Mouse (Mus musculus) skeletal muscle tissue, adult 2 months (tissue): ENCODE measurements around the gene Lipe.
"Not testable (repeated sequence)": the region's sequence is repeated elsewhere in the genome, so short reads cannot be mapped to it uniquely, and the experiment has no call there.

ENCODE experiments used
- DNase-seq: peaks from one replicate; pipeline ENCODE4 v3.0.0-alpha.2; 2012; ENCODE audit warnings: low read depth, low spot score

Gene Lipe

DNA sequence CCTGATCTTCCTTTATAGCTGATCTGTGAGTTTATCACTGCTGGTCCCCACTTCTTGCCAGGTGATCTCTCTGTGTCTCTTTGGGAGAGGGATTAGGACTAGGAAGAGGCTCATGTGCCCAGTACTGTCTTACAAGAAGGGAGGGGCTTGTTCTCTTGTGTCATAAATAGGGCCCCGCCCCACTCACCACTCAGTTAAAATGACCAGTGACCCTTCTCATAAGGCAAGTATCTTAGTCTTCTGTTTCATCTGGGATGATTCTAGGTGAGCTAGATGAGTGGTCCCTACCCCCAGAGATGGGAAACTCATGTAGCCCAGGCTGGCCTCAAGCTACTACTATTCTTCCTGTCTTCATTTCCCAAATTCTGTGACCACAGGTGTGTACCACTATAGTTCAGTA is at the start of gene Lipe:
Lipe (minus strand) TSS at position 101 of the 400 bp plus-strand sequence.
- DNase-seq = no peak

DNA sequence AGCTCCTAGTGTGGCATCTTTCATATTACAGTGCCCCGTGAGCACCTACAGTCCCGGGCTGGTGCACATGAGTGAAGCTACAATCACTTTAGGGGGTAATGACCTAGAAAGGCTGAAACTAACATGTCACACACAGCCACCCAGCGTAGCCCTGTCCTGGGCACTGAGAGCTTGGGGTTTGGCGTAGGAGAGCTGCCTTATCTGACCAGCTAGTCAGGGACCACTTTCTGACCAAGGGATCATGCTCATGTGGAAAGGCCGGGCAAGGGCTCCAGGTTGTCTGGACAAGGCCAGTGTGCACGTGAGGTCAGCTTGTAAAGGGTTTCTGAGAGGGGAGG is 42.3 kb upstream of the Lipe start:
- no peak for DNase-seq

DNA sequence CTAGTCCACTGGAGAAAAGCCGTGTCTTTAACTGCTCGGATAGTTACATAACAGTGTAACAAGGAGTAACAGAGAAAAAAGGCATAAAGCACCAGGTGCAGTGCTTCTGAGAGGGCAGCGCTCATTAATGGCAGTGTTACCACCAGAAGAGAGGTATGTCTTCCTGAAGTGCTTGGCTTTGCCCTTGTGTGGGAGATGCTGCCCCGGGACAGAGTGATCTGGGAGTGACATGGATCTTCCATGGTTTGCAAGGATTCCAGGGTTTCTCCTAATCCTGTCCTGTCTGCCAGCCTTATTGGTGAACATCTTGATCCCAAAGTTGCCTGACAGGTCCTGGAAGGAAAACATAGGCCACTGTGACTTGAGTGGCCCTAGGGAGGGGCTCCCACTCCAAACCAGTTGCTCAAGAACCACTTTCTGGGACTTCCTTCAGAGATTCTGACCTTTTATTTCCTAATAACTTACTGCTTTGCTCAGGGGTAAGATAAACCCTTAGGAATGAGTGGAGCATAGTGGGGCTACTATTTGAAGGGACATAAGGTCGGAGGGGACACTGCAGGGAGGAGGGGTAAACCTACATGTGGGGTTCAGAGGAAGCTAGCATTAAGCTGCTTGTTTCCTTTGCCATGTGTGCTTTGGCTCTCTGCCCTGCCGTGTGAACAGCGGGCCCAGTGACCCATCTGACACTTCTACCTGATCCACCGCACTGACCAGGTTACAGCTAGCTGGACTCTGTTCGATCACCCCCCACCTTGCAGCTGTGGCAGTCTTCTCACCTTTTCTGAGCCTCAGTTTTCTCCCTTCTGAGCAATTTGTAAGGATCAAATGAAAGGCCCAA is 41.7 kb upstream of the Lipe start:
- no peak for DNase-seq

DNA sequence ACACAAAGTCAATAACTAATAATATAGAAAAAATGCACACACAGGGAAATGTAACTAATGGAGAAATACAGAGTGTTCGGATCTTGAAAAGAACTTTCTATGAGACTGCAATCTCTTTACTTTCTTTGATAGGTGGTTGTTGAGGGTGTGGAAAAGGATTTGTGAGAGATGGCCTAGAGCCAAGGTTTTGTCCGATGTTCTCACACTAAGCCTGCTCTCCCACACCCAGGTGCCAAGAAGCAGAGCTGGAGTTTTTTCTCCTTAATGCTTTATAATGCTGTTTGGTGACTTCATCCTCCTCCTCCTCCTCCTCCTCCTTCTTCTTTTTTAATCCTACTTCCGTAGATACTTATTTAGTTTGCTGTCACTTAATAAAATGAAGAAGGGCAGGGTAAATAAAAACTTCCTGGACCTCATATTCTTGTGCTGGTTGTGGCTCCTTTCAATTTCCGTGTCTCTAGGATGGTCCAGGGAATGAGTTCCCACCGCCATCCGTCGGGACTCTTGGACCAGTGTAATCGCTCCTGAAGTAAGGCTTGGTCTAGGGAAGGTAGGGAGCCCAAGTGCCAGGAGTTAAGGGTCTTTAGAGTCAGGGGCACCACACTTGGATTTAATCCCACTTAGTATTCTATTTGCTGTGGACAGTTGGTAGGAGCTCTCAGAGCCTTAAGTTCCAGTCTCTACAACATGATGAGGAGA is 40.8 kb upstream of the Lipe start:
- DNase-seq = no peak

GRCm38 (mm10) chr7:25436704-25437103 is 38.2 kb upstream of the Lipe start:
- DNase-seq = no peak

GRCm38 (mm10) chr7:25436226-25436625 is 37.7 kb upstream of the Lipe start:
- DNase-seq = peak; percentile 35

DNA sequence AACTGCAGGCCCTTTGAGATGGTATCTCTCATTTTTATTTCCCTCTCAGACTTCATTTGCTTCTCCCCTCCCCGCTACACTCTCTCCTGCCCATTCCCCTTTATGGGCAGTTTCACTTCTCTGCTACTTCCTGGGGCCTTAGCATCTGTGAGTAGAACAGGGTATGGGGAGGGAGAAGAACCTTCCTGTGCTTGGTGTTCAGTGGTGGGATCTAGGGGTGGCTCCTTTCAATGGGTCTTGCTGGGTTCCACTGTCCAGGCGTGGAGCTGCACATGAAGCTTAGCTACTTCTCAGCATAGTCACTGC is 37.0 kb upstream of the Lipe start:
- no peak for DNase-seq

- no peak for DNase-seq
Observed at GRCm38 (mm10) chr7:25434654-25435545, 36.4 kb upstream of the Lipe start.

GRCm38 (mm10) chr7:25433781-25434560 is 35.5 kb upstream of the Lipe start:
- no peak for DNase-seq

DNA sequence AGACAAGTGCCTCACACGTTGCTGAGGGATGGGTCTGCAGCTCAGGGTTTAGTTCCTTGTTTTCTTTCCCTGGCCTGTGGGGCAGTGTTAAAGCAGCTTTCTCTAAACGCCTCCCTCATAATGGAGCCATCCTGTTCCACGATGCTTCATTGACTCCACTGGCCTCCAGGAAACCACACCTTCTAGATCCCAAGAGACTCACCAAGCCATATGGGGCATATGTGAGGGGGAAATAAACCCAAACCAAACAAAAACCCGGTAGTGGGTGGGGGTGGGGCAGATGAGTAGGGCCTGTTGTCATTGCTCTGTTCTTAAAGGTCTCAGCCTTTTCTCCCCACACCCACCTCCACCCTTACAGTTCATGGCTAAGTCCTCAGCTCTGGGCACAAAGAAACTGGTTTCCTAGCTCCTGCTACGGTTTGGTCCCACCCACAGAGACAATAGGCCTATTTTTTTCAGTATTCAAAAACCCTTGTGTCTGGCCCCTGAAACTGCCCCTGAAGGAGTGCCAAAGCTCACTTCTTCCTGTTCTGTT is 34.6 kb upstream of the Lipe start:
- DNase-seq = peak; percentile 22

DNA sequence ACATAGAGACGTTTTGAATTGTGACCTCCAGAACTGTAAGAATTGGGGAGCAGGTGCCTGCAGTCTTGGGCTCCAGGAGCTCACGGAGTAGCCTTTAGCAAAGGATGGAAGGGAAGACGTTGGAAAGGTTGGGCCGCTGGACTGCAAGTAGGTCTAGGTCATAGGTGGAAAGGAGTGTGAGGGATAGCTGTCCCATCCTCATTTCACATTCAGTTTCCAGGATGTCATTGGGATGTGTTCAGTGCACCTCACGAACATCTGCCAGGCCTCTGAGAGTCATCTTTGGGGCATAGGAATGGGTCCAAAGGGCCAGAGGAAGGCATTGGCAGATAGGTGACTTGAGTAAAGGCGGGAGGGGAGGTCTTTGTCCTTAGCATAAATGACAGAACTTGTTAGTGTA is 33.9 kb upstream of the Lipe start:
- DNase-seq = no peak

DNA sequence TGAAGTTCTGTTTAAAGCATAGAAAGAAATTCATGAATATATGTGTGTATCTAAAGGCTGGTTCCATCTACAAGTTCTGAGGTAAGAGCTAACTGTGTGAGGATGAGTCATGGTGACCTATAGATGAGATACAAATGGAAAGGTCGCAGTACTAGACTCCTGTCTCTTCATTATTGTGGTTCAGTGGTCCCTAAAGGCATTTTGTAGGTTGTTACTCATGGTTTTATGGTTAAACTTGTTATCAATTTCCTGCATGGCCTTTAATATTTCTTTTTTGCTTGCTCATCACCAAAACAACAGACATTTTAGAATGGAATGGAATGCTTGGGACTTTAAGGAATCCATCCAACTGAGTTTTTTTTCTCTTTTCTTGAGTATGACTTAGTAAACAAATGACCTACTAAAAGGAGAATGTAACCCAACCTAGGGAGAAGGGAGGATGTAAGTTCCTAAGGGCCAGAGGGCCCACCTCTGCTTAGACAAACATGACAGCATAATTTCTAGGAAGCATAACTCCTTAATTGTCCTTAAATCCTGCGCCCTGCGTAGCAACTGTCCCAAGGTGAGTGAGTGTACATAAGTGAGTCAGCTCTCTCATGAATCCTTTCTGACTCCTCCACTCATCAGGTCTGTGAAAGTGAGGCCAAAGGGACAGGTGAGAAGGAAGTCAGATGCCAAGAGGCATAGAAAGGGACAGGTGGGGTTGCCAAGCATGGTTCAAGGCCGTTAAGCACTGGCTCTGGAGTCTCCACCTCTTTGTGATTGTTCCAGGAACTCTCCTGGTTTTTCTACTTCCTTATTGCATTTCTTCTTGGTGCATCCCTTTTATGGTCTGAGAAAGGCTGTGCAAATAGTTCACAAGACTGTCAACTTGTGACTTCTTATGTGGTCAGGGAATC is 31.6 kb upstream of the Lipe start:
- DNase-seq = no peak

DNA sequence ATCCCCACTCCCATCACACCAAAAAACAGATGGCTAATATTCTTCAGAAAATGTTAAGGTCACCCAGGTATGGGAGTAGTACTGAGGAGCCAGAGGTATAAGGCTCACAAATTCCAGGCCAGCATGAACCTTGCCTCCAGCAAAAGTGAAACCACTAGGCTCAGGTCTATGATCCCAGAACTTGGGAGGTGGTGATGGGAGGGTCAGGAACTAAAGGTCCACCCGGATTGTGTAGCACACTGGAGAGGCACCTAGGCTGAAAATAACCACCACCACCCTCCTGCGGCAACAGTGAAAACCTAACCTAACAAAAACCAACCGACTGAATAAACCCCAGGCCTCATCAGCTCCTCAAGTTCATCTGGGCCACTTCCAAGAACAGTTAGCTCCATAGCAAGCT is 29.8 kb upstream of the Lipe start:
- no peak for DNase-seq

DNA sequence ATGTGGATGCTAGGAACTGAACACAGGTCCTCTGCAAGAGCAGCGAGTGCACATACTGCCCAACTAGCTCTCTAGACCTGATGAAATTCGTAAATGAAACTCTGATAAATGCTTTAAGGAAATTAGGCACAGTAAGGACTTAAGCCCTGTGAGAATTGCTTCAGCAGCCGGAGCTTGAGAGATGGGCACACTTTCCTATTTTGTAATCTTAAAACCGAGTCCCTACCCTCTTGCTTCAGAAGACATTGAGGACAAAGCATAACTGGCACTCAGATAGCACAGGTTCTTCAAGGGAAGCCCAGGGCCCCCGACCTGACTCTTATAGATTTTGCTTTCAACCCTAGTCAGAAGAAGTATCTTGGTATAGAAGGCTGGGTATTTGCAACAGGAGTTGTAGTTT is 28.6 kb upstream of the Lipe start:
- no peak for DNase-seq

DNA sequence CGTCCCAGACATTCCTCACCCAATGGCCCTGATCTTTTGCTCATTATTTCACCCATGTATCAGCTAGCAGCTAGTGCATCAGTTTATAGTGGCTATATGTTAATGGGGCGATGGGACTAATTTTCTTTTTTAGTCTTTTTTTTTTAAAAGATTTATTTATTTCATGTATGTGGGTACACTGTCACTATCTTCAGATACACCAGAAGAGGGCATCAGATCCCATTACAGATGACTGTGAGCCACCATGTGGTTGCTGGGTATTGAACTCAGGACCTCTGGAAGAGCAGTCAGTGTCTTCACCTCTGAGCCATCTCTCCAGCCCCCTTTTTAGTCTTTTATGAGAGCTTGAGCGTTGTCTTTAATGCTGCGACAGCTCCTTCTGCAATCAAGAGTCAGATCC is 27.9 kb upstream of the Lipe start:
- not testable (repeated sequence) for DNase-seq

GRCm38 (mm10) chr7:25424429-25424828 is 25.9 kb upstream of the Lipe start:
- peak; percentile 57 for DNase-seq

DNA sequence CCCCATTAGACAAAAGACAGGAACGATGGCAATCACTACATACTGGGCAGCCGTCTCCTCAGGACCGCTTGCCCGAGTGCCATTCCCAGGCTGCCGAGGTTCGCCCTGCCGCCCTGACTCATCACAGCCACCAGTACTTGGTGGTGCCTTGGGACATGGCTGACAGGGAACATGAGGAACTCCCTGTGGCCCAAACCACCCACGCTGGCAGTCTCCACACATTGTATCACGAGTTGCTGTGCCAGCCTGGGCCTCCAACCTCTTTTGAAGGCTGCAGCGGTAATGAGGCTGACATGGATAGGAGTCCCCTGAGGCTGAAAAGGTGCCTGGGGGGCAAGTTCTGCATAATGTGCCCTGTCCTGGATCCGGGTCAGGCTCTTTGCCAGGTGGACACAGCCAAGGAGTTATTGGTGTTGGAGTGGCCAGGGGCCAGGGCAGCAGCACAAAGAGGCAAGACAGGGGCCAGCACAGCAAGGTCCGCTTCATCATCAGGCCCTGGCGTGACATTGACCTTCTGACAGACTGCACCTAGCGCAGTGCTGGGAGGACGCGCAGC is 23.9 kb upstream of the Lipe start:
- no peak for DNase-seq

DNA sequence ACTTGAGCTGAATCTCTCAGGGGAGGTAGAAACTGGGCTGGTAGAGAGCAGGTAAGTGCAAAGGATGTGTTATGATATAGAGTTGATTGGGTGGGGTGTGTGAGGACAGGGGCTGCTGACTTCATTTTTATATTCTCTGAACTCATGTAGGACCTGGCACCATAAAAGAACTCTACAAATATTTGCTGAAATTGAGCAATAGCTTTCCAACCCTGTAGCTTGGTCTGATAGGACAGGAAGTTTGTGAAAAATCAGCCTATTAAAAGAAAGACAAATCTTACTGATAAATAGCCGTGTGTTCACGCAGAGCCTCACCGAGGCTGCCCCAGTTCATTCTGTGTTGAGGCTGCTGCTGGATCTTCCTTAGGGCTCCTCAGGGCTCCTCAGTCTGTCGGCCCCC is 21.4 kb upstream of the Lipe start:
- no peak for DNase-seq

DNA sequence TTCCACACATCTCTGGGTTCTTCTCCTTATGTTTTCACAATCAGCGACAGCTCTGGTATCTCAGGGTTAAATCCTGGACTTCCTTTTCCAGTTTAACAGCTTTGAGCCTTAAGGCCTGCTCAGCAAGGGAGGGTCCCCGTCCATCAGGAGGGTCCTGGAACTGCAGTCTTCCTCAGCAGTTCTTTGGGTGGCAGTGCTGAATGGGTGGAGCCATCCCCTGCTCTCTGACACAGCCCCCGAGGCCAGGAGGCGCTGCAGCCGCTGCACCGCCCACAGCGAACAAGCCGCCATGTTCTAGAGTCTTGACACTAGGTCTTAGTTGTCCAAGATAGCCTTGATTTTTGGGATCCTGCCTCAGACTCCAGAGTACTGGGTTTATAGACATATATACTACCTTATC is 21.0 kb upstream of the Lipe start:
- DNase-seq = no peak

DNA sequence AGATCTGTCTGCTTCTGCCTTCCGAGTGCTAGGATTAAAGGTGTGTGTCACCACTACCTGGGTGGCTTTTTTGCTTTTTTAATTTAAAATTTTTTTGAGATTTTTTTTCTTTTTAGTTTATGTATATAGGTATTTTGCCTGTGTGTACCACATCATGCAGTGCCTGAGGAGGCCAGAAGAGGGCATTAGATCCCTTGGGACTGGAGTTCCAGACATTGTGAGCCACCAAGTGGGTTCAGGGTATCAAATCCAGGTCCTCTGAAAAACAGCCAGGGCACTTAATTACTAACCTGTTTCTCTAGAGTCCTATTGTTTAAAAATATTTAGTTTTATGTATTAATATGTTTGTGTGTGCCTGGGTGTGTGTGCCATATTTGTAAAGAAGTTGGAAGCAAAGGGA is 19.1 kb upstream of the Lipe start:
- no peak for DNase-seq
